Mouse (Mus musculus): ENCODE data around the gene Rnf222. TPM values are rescaled to one million over a fixed set of nuclear protein-coding genes. Genes with fewer than 3 reads are reported as not detected.
A peak's percentile ranks its signal among the peaks of the same experiment; 100 is the strongest.
"Not testable (repeated sequence)": the region's sequence is repeated elsewhere in the genome, so short reads cannot be mapped to it uniquely, and the experiment has no call there.

The Rnf222 gene
- polyA plus RNA-seq, 1 experiment = not detected

- Histone ChIP-seq H3K36me3 (ENCODE audit: control insufficient read depth) (no peaks in the 10 kb centered on the region), H3K4me1 (ENCODE audit: control insufficient read depth) (no peaks in the 10 kb centered on the region), H3K4me3 (replicated peaks) (no peak overlapping the region), H3K9me3 (ENCODE audit: control insufficient read depth, low read length) (peaks cover 5% of the 10 kb centered on the region), H3K27me3 (ENCODE audit: control insufficient read depth) (peaks cover 27% of the 10 kb centered on the region)
- TF ChIP-seq GATA1 (IDR thresholded peaks at IDR 0.05; ENCODE audit: low read length) = no peak
- no peak for TF ChIP-seq TAL1 (IDR thresholded peaks at IDR 0.05; ENCODE audit: low read length)
Measured at GRCm38 (mm10) chr11:68914566-68914965, 26.2 kb downstream of the Rnf222 start.

- H3K4me3 ChIP-seq (replicated peaks) = no peak overlapping the region
- TF ChIP-seq TAL1 (IDR thresholded peaks at IDR 0.05; ENCODE audit: low read length) = no peak
- no peak for TF ChIP-seq GATA1 (IDR thresholded peaks at IDR 0.05; ENCODE audit: low read length)
- peaks cover 6% of the 10 kb centered on the region; the same call in 1 of the 2 replicates for H3K27me3 ChIP-seq (ENCODE audit: control insufficient read depth)
- H3K36me3 ChIP-seq (ENCODE audit: control insufficient read depth) = no peaks in the 10 kb centered on the region
- no peaks in the 10 kb centered on the region for H3K9me3 ChIP-seq (ENCODE audit: control insufficient read depth, low read length)
- H3K4me1 ChIP-seq (ENCODE audit: control insufficient read depth) = peaks cover 6% of the 10 kb centered on the region
Measured at GRCm38 (mm10) chr11:68923191-68923590, 34.8 kb downstream of the Rnf222 start.

- Histone ChIP-seq H3K4me3 (replicated peaks) (no peak overlapping the region), H3K27me3 (ENCODE audit: control insufficient read depth) (peaks cover 6% of the 10 kb centered on the region; the same call in 1 of the 2 replicates), H3K36me3 (ENCODE audit: control insufficient read depth) (no peaks in the 10 kb centered on the region), H3K9me3 (ENCODE audit: control insufficient read depth, low read length) (no peaks in the 10 kb centered on the region), H3K4me1 (ENCODE audit: control insufficient read depth) (peaks cover 6% of the 10 kb centered on the region)
- TF ChIP-seq GATA1 (IDR thresholded peaks at IDR 0.05; ENCODE audit: low read length) (no peak), TAL1 (IDR thresholded peaks at IDR 0.05; ENCODE audit: low read length) (no peak)
Measured at GRCm38 (mm10) chr11:68924749-68925148, 36.4 kb downstream of the Rnf222 start.

- TF ChIP-seq TAL1 (IDR thresholded peaks at IDR 0.05; ENCODE audit: low read length) = no peak
- TF ChIP-seq GATA1 (IDR thresholded peaks at IDR 0.05; ENCODE audit: low read length) = no peak
- H3K9me3 ChIP-seq (ENCODE audit: control insufficient read depth, low read length) = no peaks in the 10 kb centered on the region
- H3K4me3 ChIP-seq (replicated peaks) = no peak within 1 kb of the TSS
- H3K27me3 ChIP-seq (ENCODE audit: control insufficient read depth) = peaks cover 4% of the 10 kb centered on the region; the same call in 1 of the 2 replicates
- H3K4me1 ChIP-seq (ENCODE audit: control insufficient read depth) = peaks cover 6% of the 10 kb centered on the region
- H3K36me3 ChIP-seq (ENCODE audit: control insufficient read depth) = no peaks in the 10 kb centered on the region
Measured at GRCm38 (mm10) chr11:68926981-68927380, 38.6 kb downstream of the Rnf222 start, which contains the start of gene Odf4. Odf4 (minus strand) TSS chr11:68927081.

GRCm38 (mm10) chr11:68929947-68930346 is 41.6 kb downstream of the Rnf222 start:
- Histone ChIP-seq H3K27me3 (ENCODE audit: control insufficient read depth) (peaks cover 2% of the 10 kb centered on the region; the same call in 1 of the 2 replicates), H3K9me3 (ENCODE audit: control insufficient read depth, low read length) (no peaks in the 10 kb centered on the region), H3K36me3 (ENCODE audit: control insufficient read depth) (no peaks in the 10 kb centered on the region), H3K4me3 (replicated peaks) (no peak overlapping the region), H3K4me1 (ENCODE audit: control insufficient read depth) (no peaks in the 10 kb centered on the region)
- TF ChIP-seq TAL1 (IDR thresholded peaks at IDR 0.05; ENCODE audit: low read length) (no peak), GATA1 (IDR thresholded peaks at IDR 0.05; ENCODE audit: low read length) (no peak)

GRCm38 (mm10) chr11:68933885-68934507 is 45.6 kb downstream of the Rnf222 start:
- H3K9me3 ChIP-seq (ENCODE audit: control insufficient read depth, low read length) = no peaks in the 10 kb centered on the region
- TF ChIP-seq GATA1 (IDR thresholded peaks at IDR 0.05; ENCODE audit: low read length) = no peak
- no peak for TF ChIP-seq TAL1 (IDR thresholded peaks at IDR 0.05; ENCODE audit: low read length)

GRCm38 (mm10) chr11:68936951-68937350 is 48.6 kb downstream of the Rnf222 start:
- H3K9me3 ChIP-seq (ENCODE audit: control insufficient read depth, low read length); H3K27me3 ChIP-seq (ENCODE audit: control insufficient read depth); H3K36me3 ChIP-seq (ENCODE audit: control insufficient read depth); H3K4me3 ChIP-seq (replicated peaks): not testable (repeated sequence)
- H3K4me1 ChIP-seq (ENCODE audit: control insufficient read depth) = peaks cover 17% of the 10 kb centered on the region

More at GRCm38 (mm10) chr11:68933885-68934507, 45.6 kb downstream of the Rnf222 start:
- Histone ChIP-seq H3K4me3 (replicated peaks) (no peak overlapping the region), H3K27me3 (ENCODE audit: control insufficient read depth) (no peaks in the 10 kb centered on the region), H3K36me3 (ENCODE audit: control insufficient read depth) (no peaks in the 10 kb centered on the region), H3K4me1 (ENCODE audit: control insufficient read depth) (no peaks in the 10 kb centered on the region; the same call in 1 of the 2 replicates)

- H3K4me1 ChIP-seq (ENCODE audit: control insufficient read depth) = peaks cover 17% of the 10 kb centered on the region
- no peaks in the 10 kb centered on the region for H3K27me3 ChIP-seq (ENCODE audit: control insufficient read depth)
- peak overlapping the region; percentile 58 for H3K4me3 ChIP-seq (replicated peaks)
- H3K9me3 ChIP-seq (ENCODE audit: control insufficient read depth, low read length) = no peaks in the 10 kb centered on the region
- TF ChIP-seq GATA1 (IDR thresholded peaks at IDR 0.05; ENCODE audit: low read length) (no peak), TAL1 (IDR thresholded peaks at IDR 0.05; ENCODE audit: low read length) (no peak)
- H3K36me3 ChIP-seq (ENCODE audit: control insufficient read depth) = no peaks in the 10 kb centered on the region
Measured at GRCm38 (mm10) chr11:68939451-68940304, 51.3 kb downstream of the Rnf222 start.

- H3K27me3 ChIP-seq (ENCODE audit: control insufficient read depth) = no peaks in the 10 kb centered on the region
- no peak overlapping the region for H3K4me3 ChIP-seq (replicated peaks)
- H3K4me1 ChIP-seq (ENCODE audit: control insufficient read depth) = peaks cover 17% of the 10 kb centered on the region
- H3K9me3 ChIP-seq (ENCODE audit: control insufficient read depth, low read length) = no peaks in the 10 kb centered on the region
- H3K36me3 ChIP-seq (ENCODE audit: control insufficient read depth) = no peaks in the 10 kb centered on the region
- TF ChIP-seq TAL1 (IDR thresholded peaks at IDR 0.05; ENCODE audit: low read length) = no peak
- TF ChIP-seq GATA1 (IDR thresholded peaks at IDR 0.05; ENCODE audit: low read length) = no peak
Measured at GRCm38 (mm10) chr11:68940516-68940915, 52.2 kb downstream of the Rnf222 start.

Measured in erythroblast, embryonic 14.5 days (primary cell).